Mouse (Mus musculus) midbrain, embryonic 12.5 days (tissue): Measurements from ENCODE around the gene Gcn1l1. TPM values are rescaled to one million over a fixed set of nuclear protein-coding genes. Genes with fewer than 3 reads are reported as not detected.

Source experiments
- ATAC-seq: fragments of 200-750 bp; cut with Nextera tagmentation; 2 replicates; pipeline ENCODE4 v1.8.0; 2017; ENCODE audit warnings: low read depth, moderate TSS enrichment, moderate library complexity; ENCODE audit not compliant: low FRiP score
- H3K27ac ChIP-seq: fragments of 300-500 bp; sonication (generic); replicated peaks from 2 replicates; pipeline ENCODE4 v1.5.1; 2016; ENCODE audit warnings: mild to moderate bottlenecking
- H3K27me3 ChIP-seq: fragments of 300-500 bp; sonication (generic); 2 replicates; pipeline ENCODE4 v1.6.1; 2016; ENCODE audit warnings: mild to moderate bottlenecking
- H3K36me3 ChIP-seq: fragments of 300-500 bp; sonication (generic); 2 replicates; pipeline ENCODE4 v1.6.1; 2016
- H3K4me1 ChIP-seq: fragments of 300-500 bp; sonication (generic); 2 replicates; pipeline ENCODE4 v1.6.1; 2016
- H3K4me2 ChIP-seq: fragments of 300-500 bp; sonication (generic); replicated peaks from 2 replicates; pipeline ENCODE4 v1.6.1; 2016; ENCODE audit warnings: mild to moderate bottlenecking, moderate library complexity
- H3K4me3 ChIP-seq: fragments of 300-500 bp; sonication (generic); 2 replicates; pipeline ENCODE4 v1.5.1; 2016; ENCODE audit warnings: mild to moderate bottlenecking
- H3K9ac ChIP-seq: fragments of 300-500 bp; sonication (generic); replicated peaks from 2 replicates; pipeline ENCODE4 v1.6.1; 2016; ENCODE audit warnings: mild to moderate bottlenecking, moderate library complexity
- H3K9me3 ChIP-seq: fragments of 300-500 bp; sonication (generic); 2 replicates; pipeline ENCODE4 v1.6.1; 2016; ENCODE audit warnings: mild to moderate bottlenecking
- WGBS: fragments of 180-500 bp; shearing (Covaris S2); methylation state at CpG from one replicate; pipeline ENCODE4 v1.1.7; 2016; 5-methylcytosine and 5-hydroxymethylcytosine counted together
- polyA plus RNA-seq: library from polyadenylated mRNA; unstranded; fragments of >200 nt; fragmentation: Nextera tagmentation; extraction: Ambion mirVana; gene quantifications from 2 replicates; pipeline ENCODE4 v1.2.1, GENCODE M21; 2016

The Gcn1l1 gene
- polyA plus RNA-seq, 1 experiment from 2014 or later: 65.3 TPM

DNA sequence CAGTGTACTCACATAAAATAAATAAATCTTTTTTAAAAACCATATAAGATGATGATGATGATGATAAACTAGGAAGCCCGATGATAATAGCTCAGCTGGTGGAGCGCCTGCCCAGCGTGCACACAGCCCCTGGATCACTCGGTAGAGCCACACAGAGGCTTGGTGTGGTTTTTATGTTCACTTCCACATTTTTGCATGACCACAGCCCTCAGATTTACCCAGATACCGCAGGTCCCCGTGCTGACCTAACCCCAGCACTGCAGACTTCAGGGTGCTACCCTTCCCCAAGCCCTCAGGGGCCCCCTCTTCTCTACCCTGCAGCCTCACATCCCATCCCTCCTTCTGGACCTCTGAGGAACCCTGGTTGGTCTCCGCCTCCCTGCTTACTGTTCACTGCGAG, 63.0 kb downstream of the Gcn1l1 start:
- peaks cover 12% of the 10 kb centered on the region for H3K4me1 ChIP-seq
- no peaks in the 10 kb centered on the region for H3K27me3 ChIP-seq
- no peak for ATAC-seq
- 77% methylated on average over 8 of the region's 8 CpGs for WGBS
- no peaks in the 10 kb centered on the region for H3K9me3 ChIP-seq
- H3K9ac ChIP-seq: no peak overlapping the region
- H3K4me3 ChIP-seq: no peak overlapping the region
- H3K27ac ChIP-seq: no peak overlapping the region
- H3K4me2 ChIP-seq: no peak overlapping the region
- H3K36me3 ChIP-seq: peaks cover 2% of the 10 kb centered on the region; the same call in 1 of the 2 replicates

DNA sequence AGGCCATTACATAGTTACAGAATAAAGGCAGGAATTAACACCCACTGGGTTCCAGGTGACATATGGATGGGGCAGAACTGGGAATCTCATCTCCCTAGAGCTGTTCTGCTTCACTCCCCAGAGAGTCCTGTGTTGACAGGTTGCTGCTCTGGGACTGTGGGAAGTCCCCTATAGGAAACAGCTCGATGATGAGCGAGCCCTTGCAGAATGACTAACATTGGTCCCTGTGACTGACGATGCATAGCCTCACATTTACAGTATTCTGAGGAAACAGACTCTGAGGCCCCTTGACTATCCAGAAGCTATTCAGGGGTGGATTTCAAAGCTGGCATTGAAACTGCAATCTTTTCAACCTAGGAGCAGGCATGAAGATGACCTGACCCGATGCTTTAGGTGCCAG, 64.6 kb downstream of the Gcn1l1 start:
- no peak overlapping the region for H3K9ac ChIP-seq
- H3K9me3 ChIP-seq: no peaks in the 10 kb centered on the region
- peaks cover 24% of the 10 kb centered on the region for H3K4me1 ChIP-seq
- WGBS: 84% methylated on average over 4 of the region's 4 CpGs
- no peak overlapping the region for H3K4me2 ChIP-seq
- no peak for ATAC-seq
- H3K4me3 ChIP-seq: no peak overlapping the region
- no peaks in the 10 kb centered on the region for H3K36me3 ChIP-seq
- H3K27me3 ChIP-seq: no peaks in the 10 kb centered on the region
- no peak overlapping the region for H3K27ac ChIP-seq

DNA sequence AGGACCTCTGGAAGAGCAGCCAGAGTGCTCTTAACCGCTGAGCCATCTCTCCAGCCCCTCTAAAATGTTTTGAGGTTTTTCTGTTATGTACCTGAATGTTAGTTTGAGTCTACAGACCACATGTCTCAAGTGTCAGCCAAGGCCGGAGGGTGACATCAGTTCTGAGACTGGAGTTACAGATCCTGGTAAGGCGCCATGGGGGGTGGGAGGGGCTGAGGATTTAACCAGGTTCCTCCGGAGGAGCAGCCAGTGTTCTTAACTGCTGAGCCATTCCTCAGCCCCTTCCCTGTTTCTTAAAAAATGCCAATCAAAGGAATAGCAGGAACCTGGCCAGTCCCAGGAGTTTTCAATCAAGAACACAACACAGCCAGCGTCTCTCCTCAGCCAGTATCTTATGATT, 65.2 kb downstream of the Gcn1l1 start:
- peak overlapping the region; percentile 82; the same call in 1 of the 2 replicates for H3K4me2 ChIP-seq
- no peaks in the 10 kb centered on the region for H3K9me3 ChIP-seq
- H3K9ac ChIP-seq: no peak overlapping the region
- no peak overlapping the region for H3K4me3 ChIP-seq
- H3K36me3 ChIP-seq: no peaks in the 10 kb centered on the region
- 41% methylated on average over 5 of the region's 5 CpGs for WGBS
- no peak for ATAC-seq
- no peak overlapping the region for H3K27ac ChIP-seq
- H3K4me1 ChIP-seq: peaks cover 25% of the 10 kb centered on the region
- H3K27me3 ChIP-seq: no peaks in the 10 kb centered on the region

DNA sequence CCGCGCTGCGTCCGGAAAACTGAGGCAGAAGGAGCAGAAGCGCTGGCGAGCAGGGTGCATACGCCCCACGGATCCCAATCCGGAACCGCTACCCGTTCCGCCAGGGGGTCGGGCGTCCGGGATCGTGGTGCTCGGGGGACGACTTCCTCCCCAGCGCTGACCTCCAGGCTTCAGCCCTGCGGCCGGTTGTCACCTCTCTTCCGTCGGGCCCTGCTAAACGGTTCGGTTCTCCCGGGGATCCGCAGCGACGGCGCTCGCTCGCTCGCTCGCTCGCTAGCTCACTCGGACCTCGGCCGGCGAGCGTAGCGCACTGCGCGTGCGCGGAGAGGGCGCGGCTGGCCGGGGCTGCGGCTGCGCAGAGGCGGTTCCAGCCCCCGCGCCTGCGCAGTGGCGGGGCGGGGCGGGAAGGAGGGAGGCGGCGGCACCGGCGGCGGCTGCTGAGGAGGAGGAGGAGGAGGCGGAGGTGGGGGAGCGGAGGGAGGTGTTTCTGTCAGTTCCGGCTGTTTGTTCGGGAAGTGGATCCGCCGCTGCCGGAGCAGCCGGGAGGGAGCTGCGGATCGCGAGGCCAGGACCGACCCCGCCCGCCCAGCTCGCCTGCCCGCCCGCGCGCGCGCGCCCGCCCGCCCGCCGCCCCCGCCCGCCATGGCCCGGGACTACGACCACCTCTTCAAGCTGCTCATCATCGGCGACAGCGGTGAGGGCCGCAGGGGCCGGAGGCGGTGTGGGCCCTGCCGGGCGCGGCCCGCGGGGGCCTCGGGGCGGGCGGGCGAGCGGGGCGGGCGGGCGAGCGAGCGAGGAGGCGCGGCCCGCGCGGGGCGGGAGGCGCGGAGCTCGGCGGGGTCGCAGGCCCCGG, 66.7 kb downstream of the Gcn1l1 start, which contains the start of gene Rab35:
TSS of gene Rab35 (plus strand) at position 404 of the 853 bp plus-strand sequence.
- H3K9me3 ChIP-seq: no peaks in the 10 kb centered on the region
- H3K36me3 ChIP-seq: no peaks in the 10 kb centered on the region
- peak within 1 kb of the TSS; percentile 82 for H3K4me2 ChIP-seq
- peak within 1 kb of the TSS; percentile 90 for H3K9ac ChIP-seq
- peak; percentile 89 for ATAC-seq
- no peaks in the 10 kb centered on the region for H3K27me3 ChIP-seq
- H3K4me1 ChIP-seq: peaks cover 25% of the 10 kb centered on the region
- WGBS: under 1% methylated on average over 56 of the region's 125 CpGs
- peak within 1 kb of the TSS; percentile 91 for H3K27ac ChIP-seq
- peak within 1 kb of the TSS; percentile 88 for H3K4me3 ChIP-seq

DNA sequence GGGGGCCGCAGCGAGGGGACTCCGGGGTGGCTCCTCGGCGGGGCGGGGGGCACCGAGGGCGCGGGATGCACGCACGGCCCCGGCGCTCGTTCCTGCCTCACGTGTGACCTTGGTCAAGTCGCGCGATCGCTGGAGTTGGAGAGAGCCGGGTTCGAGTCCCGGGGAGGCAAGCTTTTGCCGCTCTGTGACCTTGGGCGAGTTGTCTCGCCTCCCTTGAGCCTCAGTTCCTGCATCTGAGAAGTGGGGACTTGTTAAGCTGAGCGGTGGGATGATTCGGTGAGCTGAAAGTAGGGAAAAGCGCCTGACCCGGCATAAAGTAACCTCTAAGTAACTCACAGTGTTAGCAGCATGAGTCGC, 67.3 kb downstream of the Gcn1l1 start:
- Histone ChIP-seq H3K27ac (peak overlapping the region; percentile 91), H3K27me3 (no peaks in the 10 kb centered on the region), H3K4me3 (peak overlapping the region; percentile 88), H3K9me3 (no peaks in the 10 kb centered on the region), H3K4me2 (peak overlapping the region; percentile 71), H3K9ac (peak overlapping the region; percentile 90), H3K36me3 (0 out of 2 replicates have a peak, but pooled peaks cover 1% of the 10 kb centered on the region), H3K4me1 (peaks cover 25% of the 10 kb centered on the region)
- ATAC-seq: no peak
- WGBS: 2% methylated on average over 30 of the region's 30 CpGs

DNA sequence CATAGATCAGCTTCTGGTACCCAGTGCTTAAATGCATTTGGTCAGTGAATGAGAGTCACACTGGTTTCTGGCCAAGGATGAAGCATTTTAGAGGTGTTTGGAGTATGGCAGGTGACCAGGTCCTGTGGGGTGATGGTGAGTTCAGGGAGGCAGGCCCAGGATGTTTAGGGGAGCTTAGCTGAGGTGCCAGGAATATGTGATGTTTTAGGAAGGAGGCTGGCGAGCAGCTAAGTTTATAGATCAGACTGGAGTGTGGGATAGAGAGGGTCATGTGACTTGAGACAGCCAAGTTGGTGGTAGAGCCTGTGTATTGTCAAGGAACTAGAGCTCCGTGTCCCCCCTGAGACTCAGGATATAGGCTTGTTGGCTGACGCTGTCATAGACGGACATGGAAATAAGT, 68.0 kb downstream of the Gcn1l1 start:
- 70% methylated on average over 4 of the region's 4 CpGs for WGBS
- no peak for ATAC-seq
- Histone ChIP-seq H3K9ac (peak overlapping the region; percentile 90), H3K27me3 (no peaks in the 10 kb centered on the region), H3K9me3 (no peaks in the 10 kb centered on the region), H3K4me1 (peaks cover 25% of the 10 kb centered on the region), H3K36me3 (0 out of 2 replicates have a peak, but pooled peaks cover 7% of the 10 kb centered on the region), H3K4me2 (peak overlapping the region; percentile 71), H3K4me3 (peak overlapping the region; percentile 88), H3K27ac (no peak overlapping the region)

DNA sequence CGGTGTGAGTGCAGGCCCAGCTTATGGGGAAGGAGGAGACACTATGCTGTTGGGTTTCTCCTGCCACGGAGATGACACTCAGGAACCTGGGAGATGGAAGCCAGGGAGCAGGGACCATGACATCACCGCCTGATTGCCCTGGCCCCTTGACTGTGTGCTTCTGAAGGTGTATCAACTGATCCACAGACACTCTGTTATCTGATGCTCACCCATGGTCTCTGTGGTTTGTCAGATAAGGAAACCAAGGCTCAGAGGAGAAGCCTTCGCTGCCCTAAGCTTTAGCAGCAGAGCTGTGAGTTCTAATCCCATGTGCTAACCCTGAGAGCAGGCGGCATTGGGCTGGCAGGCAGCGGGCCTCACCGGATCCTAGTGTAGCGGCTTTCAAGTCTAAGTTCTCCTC, 69.0 kb downstream of the Gcn1l1 start:
- Histone ChIP-seq H3K4me1 (peaks cover 25% of the 10 kb centered on the region), H3K36me3 (peaks cover 17% of the 10 kb centered on the region), H3K4me3 (no peak overlapping the region), H3K4me2 (no peak overlapping the region), H3K27me3 (no peaks in the 10 kb centered on the region), H3K27ac (no peak overlapping the region), H3K9ac (no peak overlapping the region), H3K9me3 (no peaks in the 10 kb centered on the region)
- WGBS: 94% methylated on average over 8 of the region's 8 CpGs
- no peak for ATAC-seq

DNA sequence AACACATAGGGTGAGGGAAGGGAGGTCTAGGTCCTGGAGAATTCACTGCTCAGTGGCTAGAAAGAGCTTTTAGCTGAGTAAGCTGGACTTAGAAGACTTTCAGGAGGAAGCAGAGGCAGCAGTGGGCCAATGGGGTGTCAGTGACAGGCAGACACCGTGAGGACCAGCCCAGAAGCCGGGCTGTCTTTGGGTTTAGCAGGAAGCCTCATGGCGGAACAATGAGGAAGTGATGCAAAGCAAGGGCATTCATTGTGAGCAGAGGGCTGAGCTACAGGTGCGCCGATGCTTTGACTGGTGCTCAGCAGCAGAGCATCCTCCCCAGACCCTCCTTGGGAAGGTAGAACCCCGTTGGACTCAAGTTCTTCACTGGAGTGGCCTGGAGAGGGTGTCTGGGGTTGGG, 70.5 kb downstream of the Gcn1l1 start:
- no peak for ATAC-seq

DNA sequence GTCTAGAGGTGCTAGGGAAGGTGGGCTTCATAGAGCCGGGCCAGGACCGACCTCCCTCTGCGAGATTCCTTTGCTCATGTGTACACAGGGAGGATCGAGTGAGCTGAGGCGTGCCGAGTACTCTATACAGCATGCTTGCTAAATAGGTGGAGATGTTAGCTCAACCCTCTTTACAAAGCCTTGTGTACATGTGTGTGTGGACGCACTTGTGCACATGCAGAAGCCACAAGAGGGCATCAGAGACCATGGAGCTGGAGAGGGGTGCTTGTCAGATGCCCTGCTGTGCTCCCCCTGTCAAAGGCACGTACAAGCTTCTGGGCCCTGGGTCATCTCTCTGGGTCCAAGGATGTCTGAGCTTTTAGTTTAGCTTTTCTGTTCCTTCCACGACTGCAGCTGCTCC, 79.1 kb downstream of the Gcn1l1 start:
- Histone ChIP-seq H3K4me3 (no peak overlapping the region), H3K27me3 (no peaks in the 10 kb centered on the region), H3K4me2 (no peak overlapping the region), H3K36me3 (peaks cover 79% of the 10 kb centered on the region), H3K4me1 (no peaks in the 10 kb centered on the region), H3K9me3 (no peaks in the 10 kb centered on the region), H3K27ac (no peak overlapping the region), H3K9ac (no peak overlapping the region)
- 85% methylated on average over 9 of the region's 9 CpGs for WGBS
- no peak for ATAC-seq

More for the DNA sequence above, 70.5 kb downstream of the Gcn1l1 start:
- 83% methylated on average over 6 of the region's 6 CpGs for WGBS
- Histone ChIP-seq H3K9me3 (no peaks in the 10 kb centered on the region), H3K4me2 (no peak overlapping the region), H3K4me3 (no peak overlapping the region), H3K27ac (no peak overlapping the region), H3K36me3 (peaks cover 32% of the 10 kb centered on the region), H3K27me3 (no peaks in the 10 kb centered on the region), H3K9ac (no peak overlapping the region), H3K4me1 (peaks cover 25% of the 10 kb centered on the region)

DNA sequence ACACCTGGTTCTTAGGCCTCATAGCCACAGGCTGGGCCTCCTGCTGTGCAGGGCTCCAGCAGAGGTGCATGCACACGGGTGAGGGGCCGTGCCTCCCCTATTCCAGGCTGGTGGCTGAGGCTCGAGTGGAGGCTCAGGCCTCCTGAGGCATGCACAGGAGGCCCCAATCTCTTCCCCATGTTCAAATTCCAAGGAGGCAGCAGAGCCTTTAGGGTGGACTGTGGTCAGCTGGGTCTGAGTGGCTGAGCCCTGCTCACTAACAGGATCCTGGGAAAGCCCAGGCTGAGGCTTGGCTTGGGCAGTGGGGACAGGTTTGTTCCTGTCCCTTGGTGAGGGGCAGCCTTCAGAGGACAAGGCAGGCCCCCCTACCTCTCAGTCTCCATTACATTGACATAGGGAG, 83.8 kb downstream of the Gcn1l1 start:
- ATAC-seq: no peak
- Histone ChIP-seq H3K27ac (0 out of 2 replicates have a peak overlapping the region, but pooled peaks have one; percentile 39), H3K4me2 (no peak overlapping the region), H3K36me3 (peaks cover 39% of the 10 kb centered on the region), H3K4me3 (no peak overlapping the region), H3K27me3 (no peaks in the 10 kb centered on the region), H3K9ac (no peak overlapping the region), H3K9me3 (no peaks in the 10 kb centered on the region), H3K4me1 (peaks cover 16% of the 10 kb centered on the region)
- WGBS: 69% methylated on average over 3 of the region's 3 CpGs

DNA sequence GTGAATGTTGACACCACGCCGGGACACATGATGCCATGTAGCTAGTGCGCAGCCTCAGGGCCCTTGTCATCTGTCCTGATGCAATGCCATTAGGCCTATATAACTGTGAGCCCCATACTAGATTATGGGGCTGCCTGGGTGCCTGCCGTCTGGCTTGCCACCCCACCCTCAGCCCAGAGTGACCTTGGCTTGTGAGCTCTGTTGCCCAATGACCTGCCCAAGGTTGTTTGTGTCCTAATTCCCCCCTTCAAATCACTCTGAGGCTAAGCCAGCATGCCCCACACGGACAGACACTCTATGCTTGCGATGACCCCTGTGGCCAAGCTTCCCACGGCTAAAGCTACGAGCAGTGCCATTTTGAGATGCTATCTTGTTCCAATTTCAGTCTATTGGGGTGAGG, 84.6 kb downstream of the Gcn1l1 start:
- H3K9me3 ChIP-seq: no peaks in the 10 kb centered on the region
- ATAC-seq: no peak
- peaks cover 31% of the 10 kb centered on the region for H3K36me3 ChIP-seq
- H3K9ac ChIP-seq: no peak overlapping the region
- H3K4me1 ChIP-seq: peaks cover 16% of the 10 kb centered on the region
- WGBS: 92% methylated on average over 8 of the region's 8 CpGs
- no peaks in the 10 kb centered on the region for H3K27me3 ChIP-seq
- no peak overlapping the region for H3K4me3 ChIP-seq
- no peak overlapping the region for H3K27ac ChIP-seq
- H3K4me2 ChIP-seq: no peak overlapping the region

DNA sequence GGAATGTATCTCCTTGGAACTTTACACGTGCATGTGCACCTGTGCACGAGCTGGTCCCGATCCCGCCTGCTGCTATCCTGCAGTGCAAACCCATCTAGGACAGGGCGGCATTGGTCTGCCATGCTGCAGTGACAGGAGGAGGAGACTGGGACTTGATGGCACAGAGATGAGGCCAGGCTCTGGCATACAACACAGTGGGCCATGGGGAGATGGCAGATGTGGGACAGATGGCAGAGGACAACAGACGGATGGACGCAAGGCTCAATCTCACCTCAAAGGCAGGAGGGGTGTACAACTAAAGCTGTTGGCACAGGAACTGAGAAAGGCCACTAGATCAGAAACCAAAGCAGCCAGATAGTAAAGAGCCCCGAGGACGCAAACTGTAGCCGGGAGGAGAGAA, 85.8 kb downstream of the Gcn1l1 start:
- H3K36me3 ChIP-seq: peaks cover 19% of the 10 kb centered on the region
- no peak overlapping the region for H3K4me3 ChIP-seq
- H3K9ac ChIP-seq: 0 out of 2 replicates have a peak overlapping the region, but pooled peaks have one; percentile 15
- no peaks in the 10 kb centered on the region for H3K9me3 ChIP-seq
- WGBS: 93% methylated on average over 10 of the region's 10 CpGs
- no peak overlapping the region for H3K4me2 ChIP-seq
- H3K4me1 ChIP-seq: peaks cover 16% of the 10 kb centered on the region
- no peak for ATAC-seq
- no peak overlapping the region for H3K27ac ChIP-seq
- H3K27me3 ChIP-seq: peaks cover 5% of the 10 kb centered on the region; the same call in 1 of the 2 replicates
